Mouse (Mus musculus) kidney, adult 8-10 months (tissue): ENCODE results near the gene Olfr1347.

Source experiments
- DNase-seq, 2 experiments: peaks; one replicate each; pipeline ENCODE4 v3.0.0; 2022

Olfr1347 gene

GRCm38 (mm10) chr7:6499655-6500054 is at the start of gene Olfr1347:
TSS of gene Olfr1347 (minus strand) at chr7:6499755.
- no peak for DNase-seq

GRCm38 (mm10) chr7:6526141-6526540 is 26.6 kb upstream of the Olfr1347 start:
- DNase-seq = peak in 1 of 2 experiments; percentile 37

- DNase-seq = no peak
These were observed 25.4 kb upstream of the Olfr1347 start for GRCm38 (mm10) chr7:6525001-6525400.

- no peak for DNase-seq
These were observed 23.3 kb upstream of the Olfr1347 start, which contains the start of gene Olfr1349 for GRCm38 (mm10) chr7:6522850-6523249. TSS of gene Olfr1349 (minus strand) at chr7:6522950.

GRCm38 (mm10) chr7:6521666-6522065 is 22.1 kb upstream of the Olfr1347 start:
- no peak for DNase-seq

GRCm38 (mm10) chr7:6508648-6509047 is 9.1 kb upstream of the Olfr1347 start, which contains the start of gene Olfr1348:
TSS of gene Olfr1348 (minus strand) at chr7:6508748.
- DNase-seq = no peak

- DNase-seq = no peak
These were observed 12.7 kb downstream of the Olfr1347 start, which contains the start of gene Olfr5 for GRCm38 (mm10) chr7:6486841-6487240. TSS of gene Olfr5 (minus strand) at chr7:6486941.

- peak; percentile 67 to 68 for DNase-seq
These were observed 21.9 kb downstream of the Olfr1347 start for GRCm38 (mm10) chr7:6477633-6478032.

- no peak for DNase-seq
These were observed 32.6 kb downstream of the Olfr1347 start, which contains the start of gene Olfr1346 for GRCm38 (mm10) chr7:6466951-6467350. TSS of gene Olfr1346 (plus strand) at chr7:6467101.

- DNase-seq = no peak
These were observed 43.2 kb downstream of the Olfr1347 start for GRCm38 (mm10) chr7:6456399-6456798.

- DNase-seq = no peak
These were observed 43.7 kb downstream of the Olfr1347 start, which contains the start of gene Olfr1336 for GRCm38 (mm10) chr7:6455868-6456267. TSS of gene Olfr1336 (plus strand) at chr7:6456168.

GRCm38 (mm10) chr7:6447771-6448170 is 51.8 kb downstream of the Olfr1347 start:
- no peak for DNase-seq

- peak in 1 of 2 experiments; percentile 8 for DNase-seq
These were observed 58.4 kb downstream of the Olfr1347 start for GRCm38 (mm10) chr7:6441173-6441572.

- no peak for DNase-seq
These were observed 61.2 kb downstream of the Olfr1347 start, which contains the start of gene Olfr1344 for GRCm38 (mm10) chr7:6438388-6438787. TSS of gene Olfr1344 (plus strand) at chr7:6438688.
